Mouse (Mus musculus): Measurements from ENCODE around the gene Prr5l. TPM values are rescaled to one million over a fixed set of nuclear protein-coding genes. Genes with fewer than 3 reads are reported as not detected.

The Prr5l gene
- total RNA-seq (2021), result 1 to 10 TPM in 1 of 2 experiments, under 1 TPM in 1; 0.62 to 1.5 TPM
- long read RNA-seq, experiment 1, result 0 reads
- long read RNA-seq, experiment 2, result 0 reads

DNA sequence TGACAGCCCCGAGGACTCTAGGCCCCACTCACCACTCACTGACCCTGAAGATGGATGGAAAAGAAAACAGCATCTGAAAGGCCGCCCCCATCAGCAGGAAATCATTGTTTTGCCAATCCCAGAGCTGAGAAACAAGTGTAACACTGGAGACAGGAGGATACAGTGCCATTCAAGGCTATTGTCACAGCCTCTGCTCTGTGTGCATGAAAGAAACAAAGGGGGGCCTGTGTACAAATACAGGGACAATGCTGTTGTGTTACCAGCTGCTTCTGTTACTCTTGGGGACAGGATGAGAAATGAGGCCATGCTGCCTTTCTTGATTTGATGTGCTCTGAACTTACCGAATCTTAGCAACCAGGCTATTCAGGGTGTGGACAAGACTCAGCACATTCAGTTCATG, at the start of gene Prr5l:
TSS of gene Prr5l (minus strand) at position 30 of the 400 bp plus-strand sequence.
- DNase-seq, result no peak
- intact Hi-C loops (cut with DNase I), result no loop called here

GRCm38 (mm10) chr2:101932169-101932936, 49.5 kb upstream of the Prr5l start:
- peak in 1 of 2 experiments; percentile 14 for DNase-seq
- intact Hi-C loops (cut with DNase I), result no loop called here

DNA sequence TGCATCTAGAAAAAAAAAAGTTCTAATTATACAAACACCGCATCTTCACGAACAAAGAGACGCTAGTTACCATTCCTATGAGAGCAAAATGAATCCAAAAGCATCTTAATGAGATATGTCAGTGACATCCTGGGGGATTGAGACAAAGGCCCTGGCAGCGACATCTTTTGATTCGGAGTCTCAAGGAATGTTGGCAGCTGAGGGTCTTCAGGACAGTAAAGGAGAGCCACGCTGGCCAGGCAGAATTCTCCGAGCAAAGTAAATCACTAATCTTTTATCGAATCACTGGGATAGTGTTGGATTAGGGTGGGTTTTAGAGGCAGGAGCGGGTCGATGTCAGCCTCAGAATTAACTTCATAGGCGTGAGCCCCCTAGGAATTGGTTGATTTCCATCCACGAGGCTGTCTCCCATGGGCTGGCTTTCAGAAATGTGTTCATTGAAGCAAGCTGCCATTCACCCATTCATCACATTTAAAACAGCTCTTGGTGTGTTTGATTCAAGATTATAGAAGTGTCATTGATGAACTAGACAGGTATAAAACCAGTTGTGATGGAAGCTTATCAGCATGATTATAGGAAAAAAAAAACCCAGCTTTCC, 42.9 kb upstream of the Prr5l start:
- DNase-seq, result no peak
- intact Hi-C loops (cut with DNase I), result no loop called here

DNA sequence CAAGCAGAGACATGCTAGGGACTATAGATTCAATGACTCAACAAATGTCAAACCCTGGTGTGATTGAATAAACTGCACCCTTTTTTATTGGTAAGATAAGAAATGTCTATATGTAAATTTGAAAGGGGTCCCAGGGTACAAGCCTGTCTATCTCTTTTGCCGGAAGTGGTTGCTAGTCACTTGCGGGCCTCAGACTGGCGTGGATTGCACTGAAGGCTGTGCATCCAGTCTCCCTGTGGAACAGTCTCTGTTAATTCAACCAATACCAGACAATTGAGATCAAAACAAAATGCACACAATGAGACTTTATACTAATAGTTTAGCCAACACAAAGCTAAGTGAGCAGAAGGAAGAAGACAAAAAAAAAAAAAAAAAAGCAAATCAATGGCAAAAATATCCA, 42.4 kb upstream of the Prr5l start:
- intact Hi-C loops (cut with DNase I), result no loop called here

DNA sequence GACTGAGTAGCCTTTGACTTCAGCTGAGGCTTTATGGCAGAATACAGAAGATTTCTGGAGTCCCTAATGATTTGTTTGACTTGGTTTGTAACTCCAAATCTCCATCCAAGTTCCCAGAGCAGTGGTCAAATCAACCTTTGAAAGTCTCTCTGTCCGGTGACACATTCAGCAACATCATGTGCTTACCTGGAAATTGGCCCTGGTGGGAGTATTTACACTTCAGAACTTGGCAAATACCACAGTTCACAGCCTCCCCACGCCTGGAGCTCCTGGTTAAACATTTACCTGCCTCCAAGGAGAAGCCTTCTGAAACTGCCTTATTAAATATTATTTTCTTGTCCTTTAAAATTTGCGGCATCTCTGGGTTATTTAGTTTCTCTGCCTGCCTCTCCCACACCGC, 40.4 kb upstream of the Prr5l start:
- DNase-seq, result no peak
- intact Hi-C loops (cut with DNase I), result no loop called here

More for the DNA sequence above, 42.4 kb upstream of the Prr5l start:
- DNase-seq, result no peak

DNA sequence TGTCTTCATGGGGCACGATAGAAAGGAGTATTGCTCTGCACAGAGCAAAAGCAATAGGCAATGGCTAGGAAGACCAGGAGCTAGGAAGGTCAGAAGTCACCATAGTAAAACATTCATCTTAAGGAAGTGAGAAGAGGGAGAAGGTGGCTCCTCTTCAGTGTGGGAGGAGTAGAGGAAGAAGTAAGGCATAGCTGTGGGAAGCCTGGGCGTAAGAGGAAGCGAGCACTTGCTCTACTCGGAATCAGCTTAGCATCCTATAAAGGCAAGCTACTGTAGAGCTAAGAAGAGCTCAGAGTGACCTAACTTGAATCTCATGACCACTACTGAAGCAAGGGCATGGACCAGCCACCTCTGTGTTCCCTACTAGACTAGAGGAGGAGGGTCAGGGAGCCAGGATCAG, 39.5 kb upstream of the Prr5l start:
- DNase-seq, result no peak
- intact Hi-C loops (cut with DNase I), result no loop called here

- intact Hi-C loops (cut with DNase I), result no loop called here
- DNase-seq, result no peak
Measured at GRCm38 (mm10) chr2:101920136-101920554, 37.3 kb upstream of the Prr5l start.

DNA sequence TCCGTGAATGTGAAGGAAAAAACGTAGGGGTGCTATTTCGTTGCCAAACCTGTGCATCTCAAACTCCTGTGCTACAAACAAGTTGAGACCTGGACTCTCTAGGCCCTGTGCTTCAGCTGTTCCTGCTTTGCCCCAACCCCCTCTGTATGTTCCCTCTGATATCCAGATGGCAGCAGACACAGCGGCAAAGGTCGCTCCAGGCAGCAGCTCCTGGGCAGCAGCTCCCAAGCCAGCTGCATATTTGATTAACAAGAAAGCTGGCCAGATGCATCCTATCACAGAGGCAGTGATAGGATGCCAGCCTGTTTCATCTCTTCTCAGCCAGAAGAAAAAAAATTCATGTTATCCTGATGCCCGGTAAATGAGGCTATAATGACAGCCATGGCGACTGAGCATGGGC, 35.7 kb upstream of the Prr5l start:
- no peak for DNase-seq
- intact Hi-C loops (cut with DNase I), result no loop called here

DNA sequence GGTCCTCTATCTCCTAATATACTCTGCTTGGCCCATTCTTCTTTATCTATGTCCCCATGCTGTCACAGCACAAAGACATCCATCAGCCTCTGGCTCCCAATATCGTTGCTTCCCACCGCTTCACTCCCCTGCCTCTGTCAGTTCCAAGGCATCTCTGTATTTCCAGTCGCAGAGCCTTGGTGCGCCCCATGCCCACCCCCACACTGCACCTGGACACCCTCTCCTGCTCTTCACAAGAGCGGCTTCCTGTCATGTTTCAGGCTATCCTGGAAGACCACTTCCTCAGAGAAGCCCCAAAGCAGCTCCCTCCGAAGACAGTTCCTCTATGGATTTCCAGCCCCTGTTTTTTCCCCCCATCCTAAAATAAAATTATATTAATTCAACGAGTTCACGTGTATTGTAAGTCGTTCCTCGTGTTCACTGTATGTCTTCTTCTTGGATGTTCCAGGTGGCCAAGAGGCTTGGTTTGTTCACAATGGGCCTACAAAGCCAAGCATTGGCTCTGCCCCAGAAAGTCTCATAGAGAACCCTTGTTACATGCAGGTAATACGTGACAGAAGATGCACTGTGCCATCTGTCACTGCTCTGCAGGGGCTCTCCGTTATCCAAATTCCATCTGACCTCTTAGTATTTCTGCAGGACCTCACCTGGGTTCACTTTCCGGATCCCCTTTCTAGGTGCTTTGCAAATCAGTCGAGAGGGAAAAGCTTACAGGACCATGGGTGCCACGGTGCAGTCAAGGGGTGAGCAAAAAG, 26.7 kb upstream of the Prr5l start:
- DNase-seq, result no peak
- intact Hi-C loops (cut with DNase I), result loop anchor here (5.0 kb wide), 2 partner anchors 113 to 183 kb away; no protein-coding TSS in a partner anchor

- DNase-seq, result no peak
- intact Hi-C loops (cut with DNase I), result loop anchor here (5.0 kb wide), 2 partner anchors 114 to 184 kb away; no protein-coding TSS in a partner anchor
Measured at GRCm38 (mm10) chr2:101908773-101909172, 25.9 kb upstream of the Prr5l start.

DNA sequence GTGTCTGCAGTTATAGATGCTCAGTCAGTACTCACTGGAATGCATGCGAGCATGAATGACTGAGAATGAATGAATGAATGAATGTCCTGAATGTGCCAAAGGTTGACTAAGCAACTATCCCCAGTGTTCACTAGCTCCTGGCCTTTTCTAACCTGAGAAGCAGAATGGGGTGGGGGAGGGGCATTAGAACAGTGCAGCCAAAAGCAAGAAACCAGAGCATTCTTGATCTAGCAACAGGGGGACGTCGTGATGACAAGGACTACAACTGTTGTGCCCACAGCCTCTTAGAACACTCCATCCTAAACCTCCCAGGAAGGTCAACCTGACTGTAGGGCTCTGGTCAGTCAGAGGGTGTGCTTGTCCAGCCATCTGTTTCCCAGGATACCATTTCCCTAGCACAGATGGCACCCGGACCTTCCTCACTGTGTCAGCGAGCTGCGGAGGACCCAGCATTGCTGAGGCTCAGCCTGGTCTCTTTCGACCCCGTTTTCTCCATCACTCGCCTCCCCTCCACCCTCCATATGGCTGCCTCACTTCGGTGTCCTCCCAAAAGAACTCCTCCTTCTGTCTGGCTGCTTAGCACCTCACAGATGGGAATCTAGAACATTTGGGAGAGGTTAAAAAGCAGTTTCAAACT, 24.7 kb upstream of the Prr5l start:
- intact Hi-C loops (cut with DNase I), result loop anchor here (5.0 kb wide), 2 partner anchors 115 to 185 kb away; no protein-coding TSS in a partner anchor
- no peak for DNase-seq

- intact Hi-C loops (cut with DNase I), result loop anchor here (5.0 kb wide), 2 partner anchors 116 to 186 kb away; no protein-coding TSS in a partner anchor
Measured at GRCm38 (mm10) chr2:101906379-101906690, 23.5 kb upstream of the Prr5l start.

DNA sequence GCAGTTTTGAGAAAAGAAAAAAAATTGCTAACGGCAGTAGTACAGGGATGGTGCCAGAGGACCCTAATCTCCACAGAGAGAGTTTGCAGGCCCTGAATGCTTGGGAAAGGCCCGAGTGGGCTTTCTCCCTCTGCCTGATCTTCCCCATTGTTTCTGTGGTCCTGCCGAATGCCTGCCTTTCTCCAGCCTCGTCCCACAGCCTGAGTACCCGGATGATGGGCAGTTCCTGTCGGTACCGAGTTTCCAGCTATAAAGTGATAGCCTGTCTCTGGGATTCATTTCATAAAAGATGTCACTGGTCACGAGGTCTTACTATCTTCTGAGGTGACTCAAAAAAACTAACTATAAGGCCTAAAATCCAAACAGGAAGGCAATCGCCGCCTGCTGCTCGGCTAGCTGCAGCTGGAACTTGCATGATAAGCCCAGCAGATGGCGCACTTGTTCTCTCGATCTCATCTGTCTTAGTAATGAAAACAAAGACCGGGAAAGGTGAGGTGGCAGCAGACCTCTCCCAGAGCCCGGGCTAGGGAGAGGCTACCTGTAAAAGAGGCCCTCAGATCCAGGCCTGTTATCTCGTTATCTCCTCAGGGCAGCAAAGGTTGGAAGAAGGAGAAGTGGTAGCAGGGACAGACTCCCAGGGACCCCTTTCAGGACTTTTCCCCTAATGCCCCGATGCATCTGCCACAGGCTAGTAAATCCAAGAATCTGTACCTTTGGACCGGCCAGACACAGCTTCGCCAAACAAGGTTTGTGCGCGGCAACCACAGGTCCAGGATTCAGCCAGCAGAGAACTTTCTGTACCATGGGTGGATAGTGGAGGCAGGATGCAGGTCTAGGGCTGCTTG, 22.9 kb upstream of the Prr5l start:
- intact Hi-C loops (cut with DNase I), result loop anchor here (2.0 to 5.0 kb wide), 3 partner anchors 117 to 547 kb away; partner anchors contain the start of gene Fjx1
- peak; percentile 61 to 62 for DNase-seq

More at GRCm38 (mm10) chr2:101906379-101906690, 23.5 kb upstream of the Prr5l start:
- no peak for DNase-seq

DNA sequence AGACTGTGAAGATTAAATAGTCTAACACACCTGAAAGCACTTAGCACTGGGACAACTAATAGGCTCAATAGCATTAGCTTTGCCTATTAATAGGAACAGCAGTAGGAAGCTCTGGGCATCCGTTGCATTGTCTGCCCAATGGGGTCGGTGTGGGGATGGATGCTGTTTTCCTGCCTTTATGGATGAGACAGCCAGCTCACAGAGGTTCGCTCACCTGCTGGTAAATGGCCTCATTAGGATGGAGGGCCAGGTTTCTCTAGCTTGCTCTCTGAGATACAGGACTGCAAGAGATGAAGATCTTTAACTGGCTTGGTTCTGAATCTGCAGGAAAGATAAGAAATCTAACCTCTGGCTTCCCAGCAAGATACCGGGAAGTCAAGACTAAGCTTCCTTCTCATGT, 19.4 kb upstream of the Prr5l start:
- intact Hi-C loops (cut with DNase I), result no loop called here
- no peak for DNase-seq

DNA sequence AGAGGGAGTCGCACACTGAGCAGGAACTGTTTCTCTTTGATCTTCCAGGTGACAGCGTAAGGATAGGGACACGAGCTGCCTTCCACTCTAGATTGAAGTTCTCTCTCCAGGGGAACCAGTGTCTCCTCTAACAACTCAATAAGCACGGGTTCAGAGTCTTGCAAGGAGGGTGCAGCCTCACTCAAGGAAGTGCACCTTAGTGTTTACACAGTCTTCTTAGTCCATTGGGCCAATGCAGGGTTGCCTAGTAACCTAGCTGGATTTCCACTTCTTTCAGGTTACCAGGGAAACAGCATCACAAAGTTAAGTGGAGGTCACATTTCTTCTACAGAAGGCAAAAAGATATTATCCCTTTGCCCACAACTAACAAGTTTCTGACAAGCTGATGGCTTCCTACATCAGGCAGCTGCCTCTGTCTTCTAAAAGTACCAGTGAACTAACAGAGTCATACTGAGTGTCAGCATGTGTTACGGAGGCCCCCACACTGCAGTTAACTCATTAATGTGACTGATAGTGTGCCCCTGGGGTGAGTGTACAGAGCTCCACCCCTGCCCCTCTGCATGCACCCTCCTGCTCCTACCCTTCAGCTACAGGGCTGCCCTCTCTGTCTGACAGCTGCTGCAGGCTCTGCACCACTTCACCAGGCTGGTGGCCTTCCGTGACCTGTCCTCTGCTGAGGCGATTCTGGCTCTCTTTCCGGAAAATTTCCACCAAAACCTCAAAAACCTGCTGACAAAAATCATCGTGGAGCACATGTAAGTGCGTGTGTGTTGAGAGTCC, 13.8 kb upstream of the Prr5l start:
- intact Hi-C loops (cut with DNase I), result no loop called here
- DNase-seq, result no peak

- no peak for DNase-seq
- intact Hi-C loops (cut with DNase I), result no loop called here
Measured at GRCm38 (mm10) chr2:101894126-101894525, 11.3 kb upstream of the Prr5l start.

GRCm38 (mm10) chr2:101891143-101891542, 8.3 kb upstream of the Prr5l start:
- intact Hi-C loops (cut with DNase I), result no loop called here
- DNase-seq, result no peak

GRCm38 (mm10) chr2:101888886-101889285, 6.1 kb upstream of the Prr5l start:
- intact Hi-C loops (cut with DNase I), result no loop called here
- DNase-seq, result no peak
